Mouse (Mus musculus) kidney, embryonic 14.5 days (tissue): Measurements from ENCODE around the gene Ckb. TPM values are rescaled to one million over a fixed set of nuclear protein-coding genes. Genes with fewer than 3 reads are reported as not detected.
"Not testable (repeated sequence)": the region's sequence is repeated elsewhere in the genome, so short reads cannot be mapped to it uniquely, and the experiment has no call there.

Experiments
- ATAC-seq: fragments of 200-750 bp; cut with Nextera tagmentation; 2 replicates; pipeline ENCODE4 v1.8.0; 2017; ENCODE audit warnings: moderate number of reproducible peaks, mild to moderate bottlenecking, moderate TSS enrichment, moderate library complexity; ENCODE audit not compliant: low FRiP score, low TSS enrichment
- H3K27ac ChIP-seq: fragments of 300-500 bp; sonication (generic); 2 replicates; pipeline ENCODE4 v1.5.1; 2014; ENCODE audit warnings: low read depth, mild to moderate bottlenecking, low read length, moderate library complexity, mixed read lengths
- H3K27me3 ChIP-seq: fragments of 300-500 bp; sonication (generic); 2 replicates; pipeline ENCODE4 v1.6.1; 2014; ENCODE audit warnings: mild to moderate bottlenecking, low read length; ENCODE audit not compliant: control insufficient read depth, insufficient read depth
- H3K36me3 ChIP-seq: fragments of 300-500 bp; sonication (generic); 2 replicates; pipeline ENCODE4 v1.6.1; 2014; ENCODE audit warnings: low read length, mixed read lengths; ENCODE audit not compliant: control insufficient read depth, insufficient read depth
- H3K4me1 ChIP-seq: fragments of 300-500 bp; sonication (generic); 2 replicates; pipeline ENCODE4 v1.6.1; 2014; ENCODE audit warnings: low read length, mixed read lengths; ENCODE audit not compliant: control insufficient read depth, insufficient read depth
- H3K4me2 ChIP-seq: fragments of 300-500 bp; sonication (generic); replicated peaks from 2 replicates; pipeline ENCODE4 v1.6.1; 2014; ENCODE audit warnings: low read depth, mild to moderate bottlenecking, low read length
- H3K4me3 ChIP-seq: fragments of 300-500 bp; sonication (generic); 2 replicates; pipeline ENCODE4 v1.5.1; 2014; ENCODE audit warnings: mild to moderate bottlenecking, low read length
- H3K9ac ChIP-seq: fragments of 300-500 bp; sonication (generic); 2 replicates; pipeline ENCODE4 v1.6.1; 2014; ENCODE audit warnings: low read depth, mild to moderate bottlenecking, low read length, moderate library complexity
- H3K9me3 ChIP-seq: fragments of 300-500 bp; sonication (generic); 2 replicates; pipeline ENCODE4 v1.6.1; 2016; ENCODE audit warnings: low read length; ENCODE audit not compliant: control insufficient read depth
- WGBS: fragments of 180-500 bp; shearing (Covaris S2); extraction: QIAGEN DNeasy Blood & Tissue Kit; methylation state at CpG from one replicate; pipeline ENCODE4 v1.1.7; 2014; 5-methylcytosine and 5-hydroxymethylcytosine counted together
- polyA plus RNA-seq: library from polyadenylated mRNA; unstranded; fragments of >200 nt; fragmentation: Nextera tagmentation; extraction: Ambion mirVana; gene quantifications from 2 replicates; pipeline ENCODE4 v1.2.1, GENCODE M21; 2014

Gene Ckb
- polyA plus RNA-seq, 1 experiment from 2014 or later, result 88.5 TPM

GRCm38 (mm10) chr12:111668457-111668912 lies 3.7 kb downstream of the Ckb start:
- no peaks in the 10 kb centered on the region for H3K36me3 ChIP-seq
- no peaks in the 10 kb centered on the region for H3K9me3 ChIP-seq
- peak overlapping the region; percentile 43 for H3K4me2 ChIP-seq
- peak overlapping the region; percentile 18 for H3K4me3 ChIP-seq
- H3K27me3 ChIP-seq, result peaks cover 30% of the 10 kb centered on the region
- whole genome bisulfite sequencing, result 2% methylated on average over 8 of the region's 8 CpGs
- H3K4me1 ChIP-seq, result peaks cover 37% of the 10 kb centered on the region
- peak overlapping the region; percentile 48; the same call in 1 of the 2 replicates for H3K9ac ChIP-seq
- peak overlapping the region; percentile 86 for H3K27ac ChIP-seq
- ATAC-seq, result peak; percentile 48

DNA sequence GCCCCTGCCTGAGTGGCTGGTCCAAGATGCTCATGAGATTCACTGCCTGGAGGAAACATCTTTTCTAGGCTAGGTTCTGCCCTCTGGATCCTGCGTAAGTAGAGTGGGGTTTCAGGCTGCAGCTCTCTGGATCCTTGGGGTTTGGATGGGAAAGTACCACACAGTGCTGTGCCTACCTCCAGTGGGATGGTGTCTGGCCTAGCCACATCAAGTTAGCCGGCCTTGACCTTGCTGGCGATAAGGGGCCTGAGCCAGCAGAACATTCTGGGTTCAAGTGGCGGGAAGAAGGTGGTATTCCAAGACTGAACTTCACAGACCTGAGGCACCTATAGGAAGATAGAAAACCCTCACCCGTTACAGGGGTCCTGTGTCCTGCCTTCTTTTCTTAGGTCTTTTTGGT lies 4.7 kb downstream of the Ckb start:
- peaks cover 33% of the 10 kb centered on the region for H3K4me1 ChIP-seq
- H3K4me3 ChIP-seq, result no peak overlapping the region
- H3K4me2 ChIP-seq, result no peak overlapping the region
- 88% methylated on average over 5 of the region's 5 CpGs for WGBS
- no peak overlapping the region for H3K9ac ChIP-seq
- H3K36me3 ChIP-seq, result no peaks in the 10 kb centered on the region
- peaks cover 20% of the 10 kb centered on the region for H3K27me3 ChIP-seq
- ATAC-seq, result no peak
- no peak overlapping the region for H3K27ac ChIP-seq
- H3K9me3 ChIP-seq, result no peaks in the 10 kb centered on the region

GRCm38 (mm10) chr12:111666380-111666779 lies 5.8 kb downstream of the Ckb start:
- Histone ChIP-seq H3K9ac (no peak overlapping the region), H3K4me3 (no peak overlapping the region), H3K4me2 (no peak overlapping the region), H3K27me3 (peaks cover 10% of the 10 kb centered on the region; the same call in 1 of the 2 replicates), H3K9me3 (no peaks in the 10 kb centered on the region), H3K36me3 (no peaks in the 10 kb centered on the region), H3K4me1 (peaks cover 27% of the 10 kb centered on the region), H3K27ac (no peak overlapping the region)
- 77% methylated on average over 13 of the region's 13 CpGs for WGBS
- ATAC-seq, result no peak

DNA sequence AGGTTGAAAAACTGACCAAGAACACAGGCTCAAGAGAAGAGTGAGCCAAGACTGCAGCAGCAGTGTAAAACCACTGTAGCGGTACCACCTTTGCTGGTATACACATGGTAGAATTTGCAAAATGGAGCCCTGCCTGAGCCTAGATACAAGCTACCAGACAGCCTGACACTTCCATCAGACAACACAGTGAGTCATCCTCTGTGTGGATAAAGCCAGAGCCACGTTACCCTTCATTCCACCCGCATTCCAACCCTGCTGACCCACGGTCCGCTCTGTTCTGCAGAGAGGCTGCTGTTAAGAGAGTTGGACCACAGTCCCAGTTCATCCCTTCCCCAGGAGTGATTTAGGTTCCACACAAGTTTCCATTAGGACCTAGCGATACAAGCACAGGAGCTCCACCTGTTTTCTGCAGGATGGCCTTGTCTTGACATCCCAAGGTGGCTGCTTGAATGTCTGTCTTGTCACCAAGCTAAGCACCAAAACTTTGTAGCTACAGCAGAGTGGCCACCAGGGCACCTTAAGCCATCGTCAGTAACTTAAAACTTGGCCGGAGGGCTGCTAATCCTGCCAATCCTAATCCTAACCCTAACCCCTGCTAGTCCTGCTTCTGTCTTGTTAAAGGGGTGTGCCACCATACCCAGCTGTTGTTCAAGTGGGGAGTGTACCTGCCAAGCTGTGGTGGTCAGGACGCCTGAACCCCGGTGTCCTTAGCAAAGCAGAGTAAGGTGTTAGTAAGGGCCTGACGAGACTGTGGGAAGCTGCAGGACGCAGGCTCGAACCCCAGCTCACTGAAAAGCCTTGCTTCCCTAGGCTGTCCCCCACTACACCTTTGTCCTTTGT lies 6.9 kb downstream of the Ckb start:
- WGBS, result 82% methylated on average over 13 of the region's 13 CpGs
- ATAC-seq, result no peak
- Histone ChIP-seq H3K27me3 (no peaks in the 10 kb centered on the region), H3K9ac (no peak overlapping the region), H3K9me3 (no peaks in the 10 kb centered on the region), H3K4me1 (peaks cover 19% of the 10 kb centered on the region), H3K27ac (peak overlapping the region; percentile 57), H3K36me3 (peaks cover under 1% of the 10 kb centered on the region; the same call in 1 of the 2 replicates), H3K4me2 (no peak overlapping the region), H3K4me3 (no peak overlapping the region)

- H3K27me3 ChIP-seq, result no peaks in the 10 kb centered on the region
- H3K27ac ChIP-seq, result peak overlapping the region; percentile 87
These were observed 7.9 kb downstream of the Ckb start for GRCm38 (mm10) chr12:111664144-111664634.

DNA sequence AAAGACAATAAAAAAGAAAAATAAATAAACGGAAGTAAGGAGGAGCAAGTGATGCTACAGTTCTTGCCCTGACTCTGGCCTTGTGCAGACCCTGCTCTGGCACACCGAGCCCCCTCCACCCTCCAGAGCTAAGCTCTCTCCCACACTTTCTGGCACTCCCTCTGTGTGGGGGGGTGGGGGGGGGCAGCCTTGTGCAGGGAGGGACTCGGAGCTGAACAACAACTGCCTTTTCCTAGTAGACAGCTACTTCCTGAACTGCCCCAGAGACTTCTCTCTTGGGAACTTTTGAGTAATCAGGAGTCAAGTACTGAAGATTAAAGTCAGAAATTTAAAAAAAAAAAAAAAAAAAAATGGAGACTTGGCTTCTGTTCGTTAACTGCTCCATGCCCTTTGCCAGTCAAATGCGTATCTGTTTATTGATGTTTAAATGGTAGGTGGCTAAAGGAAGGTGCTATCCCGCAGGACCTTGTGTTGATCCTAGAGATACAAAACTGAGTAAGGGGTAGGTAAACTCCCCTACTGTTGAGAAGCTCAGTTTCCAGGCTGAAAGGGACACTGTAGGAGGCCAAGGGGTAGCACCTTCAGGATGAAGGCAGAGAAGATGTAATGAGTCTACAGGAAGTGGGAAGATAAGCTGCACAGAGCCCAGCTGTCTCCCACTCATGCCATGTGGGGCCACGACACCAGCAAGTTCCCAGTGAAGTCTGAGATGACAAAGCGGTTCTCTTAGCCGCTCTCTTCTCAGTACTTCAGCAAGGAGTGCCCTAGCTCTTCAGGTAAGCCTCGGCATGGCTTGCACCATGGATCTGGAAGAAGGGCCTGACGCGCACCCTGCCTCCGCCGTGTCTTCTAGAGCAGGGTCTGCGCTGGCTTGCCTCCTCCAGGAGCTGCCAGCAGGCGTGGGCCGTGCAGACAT lies 8.7 kb downstream of the Ckb start:
- H3K4me2 ChIP-seq, result 0 out of 2 replicates have a peak overlapping the region, but pooled peaks have one; percentile 2
- no peaks in the 10 kb centered on the region for H3K9me3 ChIP-seq
- 44% methylated on average over 17 of the region's 17 CpGs for WGBS
- no peaks in the 10 kb centered on the region for H3K27me3 ChIP-seq
- peak; percentile 7; the same call in 1 of the 2 replicates for ATAC-seq
- peaks cover 10% of the 10 kb centered on the region; the same call in 1 of the 2 replicates for H3K36me3 ChIP-seq
- peak overlapping the region; percentile 20 for H3K9ac ChIP-seq
- no peak overlapping the region for H3K4me3 ChIP-seq
- H3K27ac ChIP-seq, result peak overlapping the region; percentile 87
- peaks cover 10% of the 10 kb centered on the region for H3K4me1 ChIP-seq

More at GRCm38 (mm10) chr12:111664144-111664634, 7.9 kb downstream of the Ckb start:
- 0 out of 2 replicates have a peak overlapping the region, but pooled peaks have one; percentile 2 for H3K4me2 ChIP-seq
- no peaks in the 10 kb centered on the region for H3K9me3 ChIP-seq
- no peak overlapping the region for H3K4me3 ChIP-seq
- 21% methylated on average over 6 of the region's 6 CpGs for WGBS
- H3K9ac ChIP-seq, result peak overlapping the region; percentile 20; the same call in 1 of the 2 replicates
- H3K4me1 ChIP-seq, result peaks cover 18% of the 10 kb centered on the region
- peak; percentile 83 for ATAC-seq
- H3K36me3 ChIP-seq, result peaks cover 10% of the 10 kb centered on the region; the same call in 1 of the 2 replicates

DNA sequence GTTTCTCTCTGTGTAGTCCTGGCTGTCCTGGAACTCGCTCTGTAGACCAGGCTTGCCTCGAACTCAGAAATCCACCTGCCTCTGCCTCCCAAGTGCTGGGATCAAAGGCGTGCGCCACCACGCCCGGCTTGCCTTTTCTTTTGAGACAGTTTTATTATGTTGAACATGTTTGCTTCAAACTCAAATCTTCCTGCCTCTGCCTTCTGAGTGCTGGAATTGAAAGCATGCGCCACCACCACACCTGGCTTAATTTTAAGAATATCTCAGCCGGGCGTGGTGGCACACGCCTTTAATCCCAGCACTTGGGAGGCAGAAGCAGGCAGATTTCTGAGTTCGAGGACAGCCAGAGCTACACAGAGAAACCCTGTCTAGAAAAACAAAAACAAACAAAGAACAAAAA lies 10.6 kb downstream of the Ckb start:
- not testable (repeated sequence) for H3K4me1 ChIP-seq, H3K9me3 ChIP-seq, H3K27me3 ChIP-seq, H3K27ac ChIP-seq, H3K4me3 ChIP-seq, H3K9ac ChIP-seq, H3K4me2 ChIP-seq, ATAC-seq
- peaks cover 21% of the 10 kb centered on the region for H3K36me3 ChIP-seq
- WGBS, result 95% methylated on average over 11 of the region's 11 CpGs

- no peak overlapping the region for H3K9ac ChIP-seq
- peaks cover 10% of the 10 kb centered on the region; the same call in 1 of the 2 replicates for H3K4me1 ChIP-seq
- no peak overlapping the region for H3K4me2 ChIP-seq
- no peaks in the 10 kb centered on the region for H3K27me3 ChIP-seq
- no peaks in the 10 kb centered on the region for H3K9me3 ChIP-seq
- H3K36me3 ChIP-seq, result peaks cover 28% of the 10 kb centered on the region
- WGBS, result 97% methylated on average over 1 of the region's 1 CpGs
- no peak overlapping the region for H3K4me3 ChIP-seq
- ATAC-seq, result no peak
- no peak overlapping the region for H3K27ac ChIP-seq
These were observed 11.5 kb downstream of the Ckb start for GRCm38 (mm10) chr12:111660628-111661027.
